Mouse (Mus musculus) lung, adult 18-20 months (tissue): ENCODE data around the gene Asic4.

ENCODE experiments used
- DNase-seq, 2 experiments: peaks; one replicate each; pipeline ENCODE4 v3.0.0; 2022; ENCODE audit warnings: mixed read lengths in 2 of 2

The Asic4 gene

GRCm38 (mm10) chr1:75469287-75469825 lies 19.1 kb downstream of the Asic4 start:
- no peak for DNase-seq

- DNase-seq = no peak
Observed at GRCm38 (mm10) chr1:75476441-75476840, 26.2 kb downstream of the Asic4 start.

- peak; percentile 77 to 86 for DNase-seq
Observed at GRCm38 (mm10) chr1:75477264-75477965, 27.2 kb downstream of the Asic4 start.

- no peak for DNase-seq
Observed at GRCm38 (mm10) chr1:75477966-75478290, 27.7 kb downstream of the Asic4 start.

GRCm38 (mm10) chr1:75478497-75478896 lies 28.3 kb downstream of the Asic4 start:
- peak; percentile 57 to 67 for DNase-seq

GRCm38 (mm10) chr1:75478916-75479634 lies 28.8 kb downstream of the Asic4 start, which contains the start of the genes Chpf and Tmem198:
Chpf (minus strand) TSS chr1:75479307.
Tmem198 (plus strand) TSS chr1:75479532.
- DNase-seq = peak; percentile 96 to 97

- no peak for DNase-seq
Observed at GRCm38 (mm10) chr1:75479635-75479989, 29.4 kb downstream of the Asic4 start.

- no peak for DNase-seq
Observed at GRCm38 (mm10) chr1:75480036-75480435, 29.8 kb downstream of the Asic4 start.

- no peak for DNase-seq
Observed at GRCm38 (mm10) chr1:75480735-75481134, 30.5 kb downstream of the Asic4 start.

GRCm38 (mm10) chr1:75486561-75486960 lies 36.3 kb downstream of the Asic4 start:
- DNase-seq = no peak

- no peak for DNase-seq
Observed at GRCm38 (mm10) chr1:75487040-75487404, 36.8 kb downstream of the Asic4 start.

- DNase-seq = peak; percentile 82 to 88
Observed at GRCm38 (mm10) chr1:75487405-75488161, 37.3 kb downstream of the Asic4 start.

- DNase-seq = no peak
Observed at GRCm38 (mm10) chr1:75490785-75491551, 40.7 kb downstream of the Asic4 start.

GRCm38 (mm10) chr1:75492579-75493170 lies 42.4 kb downstream of the Asic4 start:
- DNase-seq = no peak

- peak in 1 of 2 experiments; percentile 40 for DNase-seq
Observed at GRCm38 (mm10) chr1:75494878-75495548, 44.8 kb downstream of the Asic4 start.

- no peak for DNase-seq
Observed at GRCm38 (mm10) chr1:75498897-75499296, 48.7 kb downstream of the Asic4 start.

GRCm38 (mm10) chr1:75499441-75499840 lies 49.2 kb downstream of the Asic4 start:
- no peak for DNase-seq

GRCm38 (mm10) chr1:75501905-75502304 lies 51.7 kb downstream of the Asic4 start:
- no peak for DNase-seq

GRCm38 (mm10) chr1:75502945-75503650 lies 52.9 kb downstream of the Asic4 start:
- DNase-seq = no peak

- DNase-seq = no peak
Observed at GRCm38 (mm10) chr1:75503651-75503980, 53.4 kb downstream of the Asic4 start.
